Mouse (Mus musculus) neural tube, embryonic 12.5 days (tissue): ENCODE data around the gene Hbp1. TPM values are rescaled to one million over a fixed set of nuclear protein-coding genes. Genes with fewer than 3 reads are reported as not detected.

Experiments used
- ATAC-seq: fragments of 200-750 bp; cut with Nextera tagmentation; 2 replicates; pipeline ENCODE4 v1.8.0; 2017; ENCODE audit warnings: low read depth, mild to moderate bottlenecking, moderate TSS enrichment, moderate library complexity; ENCODE audit not compliant: low FRiP score
- H3K27ac ChIP-seq: fragments of 300-500 bp; sonication (generic); 2 replicates; pipeline ENCODE4 v1.5.1; 2016
- H3K27me3 ChIP-seq: fragments of 300-500 bp; sonication (generic); replicated peaks from 2 replicates; pipeline ENCODE4 v1.6.1; 2016; ENCODE audit warnings: mild to moderate bottlenecking
- H3K36me3 ChIP-seq: fragments of 300-500 bp; sonication (generic); 2 replicates; pipeline ENCODE4 v1.6.1; 2016; ENCODE audit warnings: mild to moderate bottlenecking
- H3K4me1 ChIP-seq: fragments of 300-500 bp; sonication (generic); 2 replicates; pipeline ENCODE4 v1.6.1; 2016
- H3K4me2 ChIP-seq: fragments of 300-500 bp; sonication (generic); replicated peaks from 2 replicates; pipeline ENCODE4 v1.6.1; 2016; ENCODE audit warnings: mild to moderate bottlenecking
- H3K4me3 ChIP-seq: fragments of 300-500 bp; sonication (generic); 2 replicates; pipeline ENCODE4 v1.5.1; 2016
- H3K9ac ChIP-seq: fragments of 300-500 bp; sonication (generic); 2 replicates; pipeline ENCODE4 v1.6.1; 2016; ENCODE audit warnings: mild to moderate bottlenecking
- H3K9me3 ChIP-seq: fragments of 300-500 bp; sonication (generic); 2 replicates; pipeline ENCODE4 v1.6.1; 2016; ENCODE audit warnings: mild to moderate bottlenecking
- WGBS: fragments of 180-500 bp; shearing (Covaris S2); methylation state at CpG from one replicate; pipeline ENCODE4 v1.1.7; 2016; 5-methylcytosine and 5-hydroxymethylcytosine counted together
- polyA plus RNA-seq: library from polyadenylated mRNA; unstranded; fragments of >200 nt; fragmentation: Nextera tagmentation; extraction: Ambion mirVana; gene quantifications from 2 replicates; pipeline ENCODE4 v1.2.1, GENCODE M21; 2016

The Hbp1 gene
- polyA plus RNA-seq, 1 experiment from 2014 or later = 95.8 TPM

GRCm38 (mm10) chr12:31948101-31949000 lies 2.0 kb downstream of the Hbp1 start:
- H3K27me3 ChIP-seq = no peaks in the 10 kb centered on the region
- WGBS = 20% methylated on average over 7 of the region's 7 CpGs
- H3K4me3 ChIP-seq = peak overlapping the region; percentile 92
- H3K4me2 ChIP-seq = peak overlapping the region; percentile 59
- H3K27ac ChIP-seq = peak overlapping the region; percentile 93; the same call in 1 of the 2 replicates
- no peak for ATAC-seq
- no peaks in the 10 kb centered on the region for H3K4me1 ChIP-seq
- H3K9me3 ChIP-seq = no peaks in the 10 kb centered on the region
- H3K36me3 ChIP-seq = peaks cover 3% of the 10 kb centered on the region
- H3K9ac ChIP-seq = peak overlapping the region; percentile 93

GRCm38 (mm10) chr12:31947476-31947875 lies 2.9 kb downstream of the Hbp1 start:
- Histone ChIP-seq H3K4me1 (no peaks in the 10 kb centered on the region), H3K27me3 (no peaks in the 10 kb centered on the region), H3K9me3 (no peaks in the 10 kb centered on the region), H3K27ac (no peak overlapping the region), H3K4me3 (no peak overlapping the region), H3K9ac (no peak overlapping the region), H3K4me2 (no peak overlapping the region), H3K36me3 (peaks cover 12% of the 10 kb centered on the region)
- 92% methylated on average over 5 of the region's 5 CpGs for WGBS
- no peak for ATAC-seq

GRCm38 (mm10) chr12:31944405-31944804 lies 5.9 kb downstream of the Hbp1 start:
- Histone ChIP-seq H3K36me3 (peaks cover 30% of the 10 kb centered on the region), H3K4me1 (no peaks in the 10 kb centered on the region), H3K4me2 (no peak overlapping the region), H3K4me3 (no peak overlapping the region), H3K27ac (no peak overlapping the region), H3K27me3 (no peaks in the 10 kb centered on the region), H3K9ac (no peak overlapping the region), H3K9me3 (no peaks in the 10 kb centered on the region)
- no peak for ATAC-seq
- WGBS = 96% methylated on average over 2 of the region's 2 CpGs

GRCm38 (mm10) chr12:31943020-31943654 lies 7.2 kb downstream of the Hbp1 start:
- Histone ChIP-seq H3K4me2 (no peak overlapping the region), H3K27me3 (no peaks in the 10 kb centered on the region), H3K36me3 (peaks cover 43% of the 10 kb centered on the region), H3K4me1 (no peaks in the 10 kb centered on the region), H3K4me3 (no peak overlapping the region), H3K9me3 (no peaks in the 10 kb centered on the region), H3K27ac (no peak overlapping the region), H3K9ac (no peak overlapping the region)
- 94% methylated on average over 4 of the region's 4 CpGs for WGBS
- ATAC-seq = no peak

GRCm38 (mm10) chr12:31939026-31939425 lies 11.3 kb downstream of the Hbp1 start:
- no peak overlapping the region for H3K27ac ChIP-seq
- peaks cover 72% of the 10 kb centered on the region for H3K36me3 ChIP-seq
- no peaks in the 10 kb centered on the region for H3K9me3 ChIP-seq
- H3K9ac ChIP-seq = no peak overlapping the region
- H3K4me2 ChIP-seq = no peak overlapping the region
- ATAC-seq = no peak
- H3K4me3 ChIP-seq = no peak overlapping the region
- H3K27me3 ChIP-seq = no peaks in the 10 kb centered on the region
- no peaks in the 10 kb centered on the region for H3K4me1 ChIP-seq

GRCm38 (mm10) chr12:31938391-31938997 lies 11.8 kb downstream of the Hbp1 start:
- Histone ChIP-seq H3K4me2 (no peak overlapping the region), H3K27ac (no peak overlapping the region), H3K9me3 (no peaks in the 10 kb centered on the region), H3K27me3 (no peaks in the 10 kb centered on the region), H3K36me3 (peaks cover 71% of the 10 kb centered on the region), H3K9ac (no peak overlapping the region), H3K4me1 (no peaks in the 10 kb centered on the region), H3K4me3 (no peak overlapping the region)
- 93% methylated on average over 4 of the region's 4 CpGs for WGBS
- ATAC-seq = no peak

GRCm38 (mm10) chr12:31937613-31938012 lies 12.7 kb downstream of the Hbp1 start:
- Histone ChIP-seq H3K9me3 (no peaks in the 10 kb centered on the region), H3K27me3 (no peaks in the 10 kb centered on the region), H3K27ac (no peak overlapping the region), H3K9ac (no peak overlapping the region), H3K4me3 (no peak overlapping the region), H3K36me3 (peaks cover 68% of the 10 kb centered on the region), H3K4me1 (no peaks in the 10 kb centered on the region), H3K4me2 (no peak overlapping the region)
- no peak for ATAC-seq
- 95% methylated on average over 3 of the region's 3 CpGs for WGBS

GRCm38 (mm10) chr12:31936657-31937300 lies 13.6 kb downstream of the Hbp1 start:
- 41% methylated on average over 6 of the region's 6 CpGs for WGBS
- H3K9ac ChIP-seq = no peak overlapping the region
- H3K27me3 ChIP-seq = no peaks in the 10 kb centered on the region
- no peaks in the 10 kb centered on the region for H3K4me1 ChIP-seq
- H3K4me2 ChIP-seq = no peak overlapping the region
- H3K4me3 ChIP-seq = no peak overlapping the region
- peaks cover 72% of the 10 kb centered on the region for H3K36me3 ChIP-seq
- no peak overlapping the region for H3K27ac ChIP-seq
- H3K9me3 ChIP-seq = no peaks in the 10 kb centered on the region
- ATAC-seq = no peak

- Histone ChIP-seq H3K4me3 (no peak overlapping the region), H3K4me2 (no peak overlapping the region), H3K9ac (no peak overlapping the region), H3K27ac (no peak overlapping the region), H3K4me1 (no peaks in the 10 kb centered on the region), H3K27me3 (no peaks in the 10 kb centered on the region), H3K9me3 (no peaks in the 10 kb centered on the region), H3K36me3 (peaks cover 59% of the 10 kb centered on the region)
- ATAC-seq = no peak
- WGBS = over 99% methylated on average over 3 of the region's 3 CpGs
These were observed 18.5 kb downstream of the Hbp1 start for GRCm38 (mm10) chr12:31931818-31932217.

- Histone ChIP-seq H3K9me3 (no peaks in the 10 kb centered on the region), H3K36me3 (peaks cover 57% of the 10 kb centered on the region), H3K9ac (no peak overlapping the region), H3K4me3 (no peak overlapping the region), H3K27me3 (no peaks in the 10 kb centered on the region), H3K4me1 (no peaks in the 10 kb centered on the region), H3K27ac (no peak overlapping the region), H3K4me2 (no peak overlapping the region)
- no peak for ATAC-seq
- WGBS = 93% methylated on average over 3 of the region's 3 CpGs
These were observed 21.8 kb downstream of the Hbp1 start for GRCm38 (mm10) chr12:31928498-31928897.

- no peaks in the 10 kb centered on the region for H3K27me3 ChIP-seq
- H3K4me1 ChIP-seq = no peaks in the 10 kb centered on the region
- no peaks in the 10 kb centered on the region for H3K9me3 ChIP-seq
- no peak overlapping the region for H3K27ac ChIP-seq
- H3K9ac ChIP-seq = no peak overlapping the region
- no peak overlapping the region for H3K4me2 ChIP-seq
- no peak overlapping the region for H3K4me3 ChIP-seq
- peak; percentile 89 for ATAC-seq
- peaks cover 44% of the 10 kb centered on the region for H3K36me3 ChIP-seq
- 50% methylated on average over 4 of the region's 4 CpGs for WGBS
These were observed 23.7 kb downstream of the Hbp1 start for GRCm38 (mm10) chr12:31926661-31927061.

- ATAC-seq = no peak
- Histone ChIP-seq H3K4me3 (no peak overlapping the region), H3K36me3 (peaks cover 40% of the 10 kb centered on the region), H3K4me1 (no peaks in the 10 kb centered on the region), H3K27me3 (no peaks in the 10 kb centered on the region), H3K27ac (no peak overlapping the region), H3K9me3 (no peaks in the 10 kb centered on the region), H3K4me2 (no peak overlapping the region), H3K9ac (no peak overlapping the region)
- WGBS = 91% methylated on average over 6 of the region's 6 CpGs
These were observed 25.0 kb downstream of the Hbp1 start for GRCm38 (mm10) chr12:31925343-31925742.
